Mouse (Mus musculus): ENCODE data around the gene Adgrd1.

DNA sequence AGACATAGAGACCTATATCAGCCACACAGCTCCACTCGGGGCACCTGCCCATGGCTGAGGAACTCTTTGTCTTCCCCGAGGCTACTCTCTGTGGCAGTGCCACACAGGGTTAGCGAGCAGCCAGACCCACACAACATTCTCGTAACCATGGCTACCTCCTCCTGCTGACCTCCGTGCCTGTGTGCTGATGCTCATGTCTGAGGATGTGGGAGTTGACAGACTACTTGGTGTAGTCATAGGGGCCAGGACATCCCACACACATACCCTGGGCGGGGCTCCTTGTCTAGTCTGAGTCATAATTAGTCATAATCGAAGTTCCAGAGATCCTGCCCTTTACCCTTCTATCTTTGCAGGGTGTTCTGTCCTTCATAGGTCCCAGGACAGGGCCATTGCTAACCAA lies 93.5 kb downstream of the Adgrd1 start:
- no peak for TF ChIP-seq EP300 (IDR thresholded peaks at IDR 0.05; ENCODE audit: low read depth)
- no peak for TF ChIP-seq CTCF (IDR thresholded peaks at IDR 0.05; ENCODE audit: low read depth)
